In the genomic region with DNA sequence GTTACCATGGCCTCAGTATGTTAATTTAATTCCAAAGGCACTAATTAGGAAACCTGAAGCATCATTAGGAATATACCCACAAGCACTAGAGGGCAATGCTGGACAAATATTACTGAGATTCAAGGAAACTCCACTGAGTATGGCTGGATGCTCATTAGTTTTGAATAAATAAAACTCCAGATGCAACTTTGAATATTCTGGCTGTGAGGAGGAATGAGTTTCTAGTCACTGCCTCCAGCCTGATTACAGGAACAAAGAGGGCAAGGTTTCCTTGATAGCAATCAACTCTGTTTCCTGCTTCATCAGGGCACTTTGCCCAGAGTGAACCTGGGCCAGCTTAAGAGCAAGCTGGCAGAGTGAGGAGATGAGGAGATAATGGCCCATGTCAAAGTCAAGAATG, we compare ENCODE assay signal across 9 mouse cellular contexts.
DNase-seq lines count a peak whose midpoint lies in the region; ATAC-seq and TF ChIP-seq lines count a peak whose summit lies in the region.
"Had no signal": no experiment of that assay in that cellular context is flagged by ENCODE, and none has a peak within 500 bp of the region (broad histone marks: within the 10 kb centered on the region; RNA-seq: fewer than 3 reads in every experiment).

No protein-coding gene starts in this region.

- H3K27ac ChIP-seq in kidney, adult 2 months (ENCODE audit: insufficient read depth, low read depth, low read length) = no peak overlapping the region

- H3K4me3 ChIP-seq in kidney, adult 2 months (ENCODE audit: insufficient read depth, low read depth, low read length) = no peak overlapping the region

- no peaks in the 10 kb centered on the region for H3K27me3 ChIP-seq in kidney, adult 2 months (replicated peaks; ENCODE audit: control insufficient read depth, insufficient read depth, low read length)

- no peaks in the 10 kb centered on the region for H3K4me1 ChIP-seq in kidney, adult 2 months (ENCODE audit: control insufficient read depth, insufficient read depth, low read length)

- TF ChIP-seq POLR2A in kidney, adult 2 months (IDR thresholded peaks at IDR 0.05; ENCODE audit: low read depth, low read length) = no peak

- H3K36me3 ChIP-seq in kidney, adult 2 months (ENCODE audit: control insufficient read depth, insufficient read depth, low read length) = no peaks in the 10 kb centered on the region

- ATAC-seq in frontal cortex, adult (ENCODE audit: low TSS enrichment) = peak; percentile 50; the same call in 1 of the 2 replicates

- no peak for TF ChIP-seq CTCF in kidney, adult 2 months (conservative IDR thresholded peaks at IDR 0.05; ENCODE audit: insufficient read depth, insufficient read length, low read depth, low read length)

- no peak for DNase-seq in frontal cortex, postnatal 10 days (ENCODE audit: low spot score in 2 of 2)
- DNase-seq in testis, postnatal 14 days (ENCODE audit: low spot score) = peak; percentile 19
- DNase-seq in testis, postnatal 10 days (ENCODE audit: low spot score) = no peak
- DNase-seq in kidney, adult 2 months = peak; percentile 32
- peak; percentile 41 for DNase-seq in retina, embryonic 14.5 days (ENCODE audit: low spot score)
- DNase-seq in gastrocnemius, postnatal 25 days = no peak
- no peak for DNase-seq in right cerebral cortex, postnatal 14 days
- DNase-seq: heart, postnatal 36 days had no signal

Comparison
In these comparisons a context has a peak if more than half of its experiments do, and no peak if none do; other contexts are left out.
1. DNase-seq: peak in testis, postnatal 14 days (single experiment), kidney, adult 2 months (single experiment) and retina, embryonic 14.5 days (single experiment); none in frontal cortex, postnatal 10 days (0 of 2), testis, postnatal 10 days (single experiment), gastrocnemius, postnatal 25 days (single experiment) and right cerebral cortex, postnatal 14 days (single experiment).